Mouse (Mus musculus): Measurements from ENCODE around the gene Mthfd2l.

Mthfd2l gene

DNA sequence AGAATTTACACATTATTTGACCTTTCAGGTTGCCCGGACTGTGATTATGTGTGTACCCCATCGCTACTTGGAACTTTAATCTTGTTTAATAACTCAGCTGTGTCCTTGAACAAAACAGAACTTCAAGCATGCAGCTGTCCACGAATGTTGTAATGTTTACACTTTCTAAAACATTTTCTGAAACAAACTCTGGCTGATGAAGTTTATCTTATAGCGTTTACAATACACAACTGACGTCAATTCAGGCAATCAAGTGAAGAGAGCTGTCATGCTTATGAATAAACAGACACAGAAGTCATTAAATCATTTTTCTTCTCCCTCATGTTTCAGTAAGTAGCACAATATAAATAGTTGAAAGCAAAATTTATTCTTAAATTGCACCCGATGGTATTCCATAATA lies 117.1 kb downstream of the Mthfd2l start:
- DNase-seq (ENCODE audit: extremely low read depth, insufficient read length, low spot score), result no peak

DNA sequence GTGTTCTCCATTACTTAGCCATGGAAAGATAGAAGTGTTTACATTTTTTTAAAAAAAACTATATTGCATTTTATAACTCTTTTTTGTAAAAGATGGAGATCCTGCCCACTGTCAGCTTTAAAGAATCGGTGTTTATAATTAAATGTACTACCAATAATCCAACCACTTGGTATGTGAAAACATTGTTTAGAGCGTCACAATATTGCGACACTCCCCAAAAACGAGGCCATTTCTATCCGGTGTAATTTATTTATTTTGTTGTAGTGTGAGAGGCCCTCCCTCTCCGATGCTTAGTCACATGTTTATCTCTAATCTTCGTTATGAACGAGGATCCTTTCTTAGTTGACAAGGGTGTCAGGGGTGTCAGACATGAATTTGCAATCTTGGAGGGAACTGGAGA lies 117.5 kb downstream of the Mthfd2l start:
- DNase-seq (ENCODE audit: extremely low read depth, insufficient read length, low spot score), result no peak
